Mouse (Mus musculus) forebrain, embryonic 10.5 days (tissue): Measurements from ENCODE around the gene Ccdc51. TPM values are rescaled to one million over a fixed set of nuclear protein-coding genes. Genes with fewer than 3 reads are reported as not detected.

ENCODE experiments used
- DNase-seq: peaks from one replicate; pipeline ENCODE4 v3.0.0-alpha.2; 2017; ENCODE audit warnings: low spot score; ENCODE audit errors: extremely low spot score
- H3K27ac ChIP-seq: fragments of 300-500 bp; sonication (generic); 2 replicates; pipeline ENCODE4 v1.5.1; 2016; ENCODE audit warnings: mild to moderate bottlenecking
- H3K27me3 ChIP-seq: fragments of 300-500 bp; sonication (generic); 2 replicates; pipeline ENCODE4 v1.6.1; 2016; ENCODE audit warnings: mild to moderate bottlenecking; ENCODE audit not compliant: poor library complexity, severe bottlenecking
- H3K36me3 ChIP-seq: fragments of 300-500 bp; sonication (generic); replicated peaks from 2 replicates; pipeline ENCODE4 v1.6.1; 2016; ENCODE audit warnings: mild to moderate bottlenecking, moderate library complexity
- H3K4me1 ChIP-seq: fragments of 300-500 bp; sonication (generic); 2 replicates; pipeline ENCODE4 v1.6.1; 2016
- H3K4me3 ChIP-seq: fragments of 300-500 bp; sonication (generic); 2 replicates; pipeline ENCODE4 v1.5.1; 2016; ENCODE audit warnings: mild to moderate bottlenecking, moderate library complexity
- H3K9me3 ChIP-seq: fragments of 300-500 bp; sonication (generic); 2 replicates; pipeline ENCODE4 v1.6.1; 2016; ENCODE audit warnings: mild to moderate bottlenecking, moderate library complexity
- WGBS: fragments of 180-500 bp; shearing (Covaris S2); methylation state at CpG from one replicate; pipeline ENCODE4 v1.1.7; 2016; 5-methylcytosine and 5-hydroxymethylcytosine counted together
- polyA plus RNA-seq: library from polyadenylated mRNA; unstranded; fragments of >200 nt; fragmentation: Nextera tagmentation; extraction: Ambion mirVana; gene quantifications from 2 replicates; pipeline ENCODE4 v1.2.1, GENCODE M21; 2016

Gene Ccdc51
- polyA plus RNA-seq = 13.3 and 14.7 TPM in 2 replicates

- H3K36me3 ChIP-seq = peaks cover 31% of the 10 kb centered on the region
- H3K27me3 ChIP-seq = no peaks in the 10 kb centered on the region
- DNase-seq = peak; percentile 89
- H3K9me3 ChIP-seq = no peaks in the 10 kb centered on the region
- under 1% methylated on average over 37 of the region's 37 CpGs for WGBS
- peak within 1 kb of the TSS; percentile 91 for H3K4me3 ChIP-seq
- H3K4me1 ChIP-seq = peaks cover 35% of the 10 kb centered on the region
- peak within 1 kb of the TSS; percentile 93 for H3K27ac ChIP-seq
Measured at GRCm38 (mm10) chr9:109082124-109082800, at the start of gene Ccdc51, which contains the start of gene Tma7. TSS of gene Ccdc51 (plus strand) at chr9:109082493. TSS of gene Tma7 (minus strand) at chr9:109082587.

GRCm38 (mm10) chr9:109038086-109038895 lies 44.0 kb upstream of the Ccdc51 start, which contains the start of gene Shisa5:
TSS of gene Shisa5 (plus strand) at chr9:109038565.
- H3K4me1 ChIP-seq = peaks cover 30% of the 10 kb centered on the region
- H3K9me3 ChIP-seq = no peaks in the 10 kb centered on the region
- peak; percentile 70 for DNase-seq
- peaks cover 14% of the 10 kb centered on the region for H3K27me3 ChIP-seq
- peak within 1 kb of the TSS; percentile 82 for H3K4me3 ChIP-seq
- WGBS = under 1% methylated on average over 40 of the region's 40 CpGs
- peak within 1 kb of the TSS; percentile 88 for H3K27ac ChIP-seq
- H3K36me3 ChIP-seq = no peaks in the 10 kb centered on the region

- no peaks in the 10 kb centered on the region for H3K36me3 ChIP-seq
- peaks cover 30% of the 10 kb centered on the region for H3K4me1 ChIP-seq
- no peaks in the 10 kb centered on the region for H3K9me3 ChIP-seq
- peak overlapping the region; percentile 82 for H3K4me3 ChIP-seq
- peaks cover 14% of the 10 kb centered on the region for H3K27me3 ChIP-seq
- DNase-seq = no peak
- peak overlapping the region; percentile 88 for H3K27ac ChIP-seq
- WGBS = 15% methylated on average over 8 of the region's 8 CpGs
Measured at GRCm38 (mm10) chr9:109038901-109039364, 43.4 kb upstream of the Ccdc51 start.

GRCm38 (mm10) chr9:109039681-109040080 lies 42.6 kb upstream of the Ccdc51 start:
- Histone ChIP-seq H3K27ac (no peak overlapping the region), H3K9me3 (no peaks in the 10 kb centered on the region), H3K27me3 (peaks cover 14% of the 10 kb centered on the region), H3K4me3 (peak overlapping the region; percentile 82; the same call in 1 of the 2 replicates), H3K4me1 (peaks cover 30% of the 10 kb centered on the region), H3K36me3 (no peaks in the 10 kb centered on the region)
- no peak for DNase-seq
- WGBS = 86% methylated on average over 4 of the region's 4 CpGs

GRCm38 (mm10) chr9:109040216-109040615 lies 42.1 kb upstream of the Ccdc51 start:
- Histone ChIP-seq H3K27ac (no peak overlapping the region), H3K4me1 (peaks cover 30% of the 10 kb centered on the region), H3K27me3 (peaks cover 14% of the 10 kb centered on the region), H3K9me3 (no peaks in the 10 kb centered on the region), H3K36me3 (no peaks in the 10 kb centered on the region), H3K4me3 (no peak overlapping the region)
- no peak for DNase-seq
- 86% methylated on average over 8 of the region's 8 CpGs for WGBS

- H3K36me3 ChIP-seq = no peaks in the 10 kb centered on the region
- WGBS = 71% methylated on average over 6 of the region's 6 CpGs
- no peaks in the 10 kb centered on the region for H3K9me3 ChIP-seq
- no peak overlapping the region for H3K4me3 ChIP-seq
- no peak overlapping the region for H3K27ac ChIP-seq
- no peak for DNase-seq
- H3K27me3 ChIP-seq = peaks cover 14% of the 10 kb centered on the region
- H3K4me1 ChIP-seq = peaks cover 30% of the 10 kb centered on the region
Measured at GRCm38 (mm10) chr9:109040906-109041305, 41.4 kb upstream of the Ccdc51 start.

- WGBS = 88% methylated on average over 5 of the region's 7 CpGs
- H3K27me3 ChIP-seq = peaks cover 14% of the 10 kb centered on the region
- H3K9me3 ChIP-seq = no peaks in the 10 kb centered on the region
- DNase-seq = no peak
- no peak overlapping the region for H3K4me3 ChIP-seq
- no peak overlapping the region for H3K27ac ChIP-seq
- H3K36me3 ChIP-seq = no peaks in the 10 kb centered on the region
- H3K4me1 ChIP-seq = peaks cover 30% of the 10 kb centered on the region
Measured at GRCm38 (mm10) chr9:109041351-109041750, 40.9 kb upstream of the Ccdc51 start.

GRCm38 (mm10) chr9:109046306-109046705 lies 36.0 kb upstream of the Ccdc51 start:
- 46% methylated on average over 5 of the region's 5 CpGs for WGBS
- peak; percentile 50 for DNase-seq
- Histone ChIP-seq H3K4me3 (no peak overlapping the region), H3K4me1 (peaks cover under 1% of the 10 kb centered on the region; the same call in 1 of the 2 replicates), H3K9me3 (no peaks in the 10 kb centered on the region), H3K27ac (no peak overlapping the region), H3K36me3 (no peaks in the 10 kb centered on the region), H3K27me3 (no peaks in the 10 kb centered on the region)

- Histone ChIP-seq H3K4me3 (no peak overlapping the region), H3K4me1 (peaks cover 12% of the 10 kb centered on the region), H3K9me3 (no peaks in the 10 kb centered on the region), H3K36me3 (peaks cover 3% of the 10 kb centered on the region; the same call in 1 of the 2 replicates), H3K27ac (no peak overlapping the region), H3K27me3 (no peaks in the 10 kb centered on the region)
- 87% methylated on average over 7 of the region's 7 CpGs for WGBS
- DNase-seq = no peak
Measured at GRCm38 (mm10) chr9:109049316-109049715, 33.0 kb upstream of the Ccdc51 start.

- peaks cover 3% of the 10 kb centered on the region; the same call in 1 of the 2 replicates for H3K36me3 ChIP-seq
- no peaks in the 10 kb centered on the region for H3K9me3 ChIP-seq
- peaks cover 20% of the 10 kb centered on the region for H3K4me1 ChIP-seq
- no peak overlapping the region for H3K27ac ChIP-seq
- no peak overlapping the region for H3K4me3 ChIP-seq
- H3K27me3 ChIP-seq = no peaks in the 10 kb centered on the region
- WGBS = 87% methylated on average over 9 of the region's 9 CpGs
- DNase-seq = no peak
Measured at GRCm38 (mm10) chr9:109049996-109050673, 32.2 kb upstream of the Ccdc51 start.

GRCm38 (mm10) chr9:109050674-109050997 lies 31.7 kb upstream of the Ccdc51 start:
- H3K4me3 ChIP-seq = no peak overlapping the region
- H3K9me3 ChIP-seq = no peaks in the 10 kb centered on the region
- H3K27me3 ChIP-seq = no peaks in the 10 kb centered on the region
- H3K4me1 ChIP-seq = peaks cover 25% of the 10 kb centered on the region
- no peak for DNase-seq
- H3K27ac ChIP-seq = no peak overlapping the region
- peaks cover 3% of the 10 kb centered on the region; the same call in 1 of the 2 replicates for H3K36me3 ChIP-seq
- 86% methylated on average over 3 of the region's 3 CpGs for WGBS

GRCm38 (mm10) chr9:109051011-109051501 lies 31.2 kb upstream of the Ccdc51 start:
- no peaks in the 10 kb centered on the region for H3K9me3 ChIP-seq
- H3K4me3 ChIP-seq = no peak overlapping the region
- no peak overlapping the region for H3K27ac ChIP-seq
- peaks cover 25% of the 10 kb centered on the region for H3K4me1 ChIP-seq
- H3K27me3 ChIP-seq = no peaks in the 10 kb centered on the region
- peaks cover 3% of the 10 kb centered on the region; the same call in 1 of the 2 replicates for H3K36me3 ChIP-seq
- 86% methylated on average over 13 of the region's 13 CpGs for WGBS
- DNase-seq = no peak
